Mouse (Mus musculus) spleen, embryonic (tissue): ENCODE data around the gene B020011L13Rik.
"Not testable (repeated sequence)": the region's sequence is repeated elsewhere in the genome, so short reads cannot be mapped to it uniquely, and the experiment has no call there.

Experiments used
- CTCF ChIA-PET: fragments of 350-600 bp; sonication (Branson Sonifier 250); formaldehyde crosslinking; loops from one replicate; lab custom pipeline; 2022; lab: Charles Lee

Gene B020011L13Rik

GRCm38 (mm10) chr1:117780833-117781232 lies at the start of gene B020011L13Rik:
B020011L13Rik (plus strand) TSS chr1:117781133.
- CTCF ChIA-PET = not testable (repeated sequence)

- CTCF ChIA-PET = not testable (repeated sequence)
Observed at GRCm38 (mm10) chr1:117816271-117816670, 35.3 kb downstream of the B020011L13Rik start.

GRCm38 (mm10) chr1:117829781-117830180 lies 48.8 kb downstream of the B020011L13Rik start, which contains the start of gene Gm28360:
Gm28360 (plus strand) TSS chr1:117830081.
- CTCF ChIA-PET = not testable (repeated sequence)

- CTCF ChIA-PET = not testable (repeated sequence)
Observed at GRCm38 (mm10) chr1:117851718-117852117, 70.8 kb downstream of the B020011L13Rik start.
